Mouse (Mus musculus) spleen, postnatal 4 days (tissue): ENCODE measurements around the gene Dab2ip.

ENCODE experiments used
- DNase-seq, 2 experiments: peaks; one replicate each; pipeline ENCODE4 v3.0.0; 2022; ENCODE audit warnings: low spot score in 2 of 2

The Dab2ip gene

GRCm38 (mm10) chr2:35679812-35680672 is 122.0 kb downstream of the Dab2ip start:
- DNase-seq = peak; percentile 42 to 67

DNA sequence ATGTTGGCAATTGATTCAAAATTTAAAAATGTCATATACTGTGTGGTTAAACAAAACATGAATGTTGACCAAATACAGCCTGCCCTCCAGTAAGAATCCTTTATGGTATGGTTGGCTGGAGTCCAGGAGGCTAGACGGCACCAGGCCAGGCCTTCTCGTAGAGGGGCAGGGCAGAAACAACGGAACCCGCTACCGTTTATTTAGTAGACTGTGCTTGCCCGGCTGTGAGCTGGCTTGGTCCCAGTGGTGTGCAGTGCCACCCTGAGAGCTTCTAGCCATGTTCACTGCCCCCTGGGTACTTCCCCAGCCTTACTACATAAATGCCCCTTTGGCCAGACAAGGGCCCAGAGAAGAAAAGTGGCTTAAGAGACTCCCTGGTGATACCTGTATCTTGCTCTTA is 122.8 kb downstream of the Dab2ip start:
- no peak for DNase-seq

DNA sequence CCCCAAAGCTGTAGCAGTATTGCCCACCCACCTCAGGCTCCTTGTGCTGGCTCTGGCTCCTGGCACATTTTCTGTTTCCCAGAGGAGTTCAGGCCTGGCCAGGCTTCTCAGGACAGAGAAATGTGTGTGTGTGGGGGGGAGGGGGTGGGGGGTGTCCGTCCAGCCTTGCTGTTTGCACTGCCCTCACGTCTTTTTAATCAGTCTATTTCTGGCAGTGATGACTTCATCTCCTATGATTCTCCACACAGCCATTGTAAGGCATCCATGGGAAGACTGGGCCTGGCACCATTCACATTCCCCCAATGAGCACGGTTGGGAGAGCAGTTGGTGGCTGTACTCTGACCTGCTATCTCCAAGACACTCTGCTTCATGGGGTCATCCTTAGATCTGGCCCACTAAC is 125.9 kb downstream of the Dab2ip start:
- DNase-seq = no peak

- no peak for DNase-seq
Observed at GRCm38 (mm10) chr2:35684735-35685312, 126.8 kb downstream of the Dab2ip start.

DNA sequence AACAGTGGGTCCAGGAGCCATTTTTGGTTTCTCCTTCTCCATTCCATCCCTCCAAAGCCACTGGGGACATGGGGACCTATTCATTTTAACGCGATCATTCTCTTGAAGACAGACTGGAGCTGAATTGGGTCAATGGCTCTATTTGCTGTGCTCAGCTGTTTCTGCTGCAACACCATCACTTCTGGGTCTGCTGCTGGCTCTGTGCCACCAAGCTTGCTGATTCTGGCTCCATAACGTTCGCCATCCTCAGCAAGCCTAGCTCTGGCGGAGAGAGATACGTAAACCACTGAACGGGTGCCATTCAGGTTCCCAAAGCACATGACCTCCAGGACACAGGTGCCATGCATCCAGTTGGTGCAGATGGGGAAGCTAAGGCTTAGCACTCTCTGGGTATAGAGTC is 128.0 kb downstream of the Dab2ip start:
- no peak for DNase-seq

- no peak for DNase-seq
Observed at GRCm38 (mm10) chr2:35687557-35688070, 129.5 kb downstream of the Dab2ip start.

- no peak for DNase-seq
Observed at GRCm38 (mm10) chr2:35688121-35688520, 130.1 kb downstream of the Dab2ip start.

DNA sequence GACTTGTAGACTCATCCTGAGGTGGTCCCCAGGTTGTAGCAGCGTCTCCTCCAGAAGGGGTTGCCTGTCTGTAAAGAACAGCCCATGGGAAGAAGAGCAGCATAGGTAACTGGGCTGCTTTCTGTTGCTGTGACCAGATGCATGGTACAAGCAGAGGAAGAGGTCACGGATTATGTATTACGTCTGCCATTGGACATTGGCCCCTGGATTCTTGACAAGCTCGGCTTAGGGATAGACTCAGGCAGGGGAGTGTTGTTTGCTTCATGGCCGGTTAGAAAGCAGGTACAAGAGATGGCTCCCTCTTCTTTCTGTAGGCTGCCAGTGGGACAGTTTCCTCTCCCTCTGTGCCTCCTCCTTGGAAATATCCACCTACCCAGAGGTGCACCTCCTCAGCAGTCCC is 130.5 kb downstream of the Dab2ip start:
- DNase-seq = no peak

- DNase-seq = no peak
Observed at GRCm38 (mm10) chr2:35689881-35690280, 131.8 kb downstream of the Dab2ip start.

- peak in 1 of 2 experiments; percentile 24 for DNase-seq
Observed at GRCm38 (mm10) chr2:35691257-35692049, 133.4 kb downstream of the Dab2ip start.

DNA sequence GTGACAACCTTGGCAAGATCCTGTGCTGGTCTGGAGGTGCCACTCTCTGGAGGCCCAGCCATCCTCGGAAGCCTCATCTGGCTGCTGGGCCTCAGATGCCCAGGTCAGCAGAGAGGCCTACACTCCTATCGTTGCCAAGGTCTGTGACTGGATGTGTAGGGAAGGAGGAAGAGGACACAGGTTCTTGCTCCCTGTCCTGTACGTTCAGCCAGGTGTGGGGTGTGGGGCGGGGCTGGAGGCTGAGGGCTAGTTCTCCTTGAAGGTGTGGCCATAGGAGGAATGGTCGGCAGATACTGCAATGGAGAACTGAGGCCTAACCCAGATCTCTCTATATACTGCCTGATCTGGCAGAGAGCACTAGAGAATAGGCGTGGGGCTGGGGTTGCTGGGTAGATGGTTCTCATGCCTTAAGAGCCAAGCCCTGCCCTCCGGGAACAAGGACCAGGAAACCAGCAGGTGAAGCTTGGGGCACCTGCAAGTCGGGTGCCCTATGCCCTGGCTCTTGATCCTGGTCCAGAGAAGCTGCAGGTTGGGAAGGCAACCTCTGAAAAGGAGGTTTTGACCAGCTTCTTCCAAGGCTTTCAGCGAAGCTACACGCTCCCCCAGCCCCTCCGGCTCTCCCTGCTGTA is 134.3 kb downstream of the Dab2ip start:
- DNase-seq = no peak

- no peak for DNase-seq
Observed at GRCm38 (mm10) chr2:35693037-35693436, 135.0 kb downstream of the Dab2ip start.

DNA sequence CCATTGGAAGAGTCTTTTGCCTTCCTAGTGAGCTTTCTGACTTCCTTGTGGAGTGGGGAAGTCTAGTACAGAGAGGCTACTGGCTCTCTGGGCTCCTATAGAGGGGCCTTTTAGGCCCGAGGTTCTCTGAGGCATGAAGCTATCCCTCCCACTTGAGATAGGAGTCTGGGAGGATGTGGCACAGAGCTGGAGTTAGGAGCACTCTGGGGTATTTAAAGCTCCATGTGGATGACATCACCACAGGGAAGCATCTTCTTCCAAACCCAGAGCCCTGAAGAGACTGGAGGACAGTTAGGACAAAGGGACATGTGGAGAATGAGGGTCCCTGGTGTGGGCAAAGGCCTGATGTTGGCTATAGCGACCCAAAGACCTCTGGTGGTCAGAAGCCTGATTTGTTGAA is 136.0 kb downstream of the Dab2ip start:
- no peak for DNase-seq

DNA sequence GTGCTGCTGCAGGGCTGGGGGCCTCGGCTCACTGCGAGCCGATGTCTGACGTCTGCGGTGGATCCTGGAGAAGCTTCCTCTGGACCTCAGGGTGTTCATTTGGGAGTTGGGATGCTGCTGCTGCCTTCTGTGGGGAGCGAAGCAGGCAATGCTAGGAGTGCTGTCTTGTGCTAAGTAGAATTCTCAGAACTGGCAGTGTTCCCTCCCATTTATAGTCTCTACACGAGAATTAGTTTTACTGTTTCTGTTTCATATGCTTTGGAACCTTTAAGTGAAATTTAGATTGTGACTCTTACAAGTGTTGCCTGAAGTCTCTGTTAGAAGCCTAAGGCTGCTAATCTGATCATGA is 138.1 kb downstream of the Dab2ip start:
- no peak for DNase-seq

GRCm38 (mm10) chr2:35696542-35697391 is 138.7 kb downstream of the Dab2ip start:
- no peak for DNase-seq

- no peak for DNase-seq
Observed at GRCm38 (mm10) chr2:35697768-35698167, 139.7 kb downstream of the Dab2ip start.

DNA sequence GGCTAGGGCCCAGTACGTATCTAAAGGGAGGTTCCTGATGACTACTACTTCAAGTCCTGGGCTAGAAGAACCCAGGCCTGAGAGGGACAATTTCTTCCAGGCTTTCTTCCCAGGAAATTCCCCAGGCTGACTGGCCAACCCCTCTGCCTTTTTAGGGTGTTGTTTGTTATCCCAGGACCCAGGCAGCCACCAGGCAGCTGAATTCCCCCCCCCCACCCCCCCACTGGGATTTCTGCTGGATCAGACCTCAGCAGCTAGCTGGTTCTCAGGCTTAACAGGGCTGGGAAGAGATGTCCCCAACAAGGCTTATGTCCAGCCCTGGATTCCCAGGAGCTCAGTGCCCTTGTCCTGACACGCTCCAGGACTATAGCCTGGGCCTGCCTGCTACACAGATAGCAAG is 142.9 kb downstream of the Dab2ip start:
- DNase-seq = no peak

GRCm38 (mm10) chr2:35702001-35702400 is 143.9 kb downstream of the Dab2ip start:
- DNase-seq = no peak

DNA sequence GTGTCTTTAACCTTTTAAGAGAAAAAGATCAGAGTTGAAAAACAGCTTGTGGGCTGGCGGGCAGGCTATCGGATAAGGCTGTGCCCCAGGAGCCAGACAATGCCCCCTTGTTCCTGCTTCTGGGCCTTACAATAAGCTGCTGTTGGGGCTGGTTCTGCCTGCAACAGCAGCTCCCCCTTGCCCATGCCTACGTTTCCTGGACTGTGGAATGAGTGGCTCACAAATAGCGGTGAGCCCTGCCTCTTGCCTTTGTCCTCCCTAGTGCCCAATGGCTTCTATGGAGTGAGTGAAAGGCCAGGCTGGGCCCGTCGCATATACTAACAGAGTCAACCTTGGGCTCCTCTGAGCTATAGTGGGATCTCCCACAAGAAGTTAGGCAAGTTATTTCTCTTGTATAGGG is 144.5 kb downstream of the Dab2ip start:
- DNase-seq = no peak

GRCm38 (mm10) chr2:35703241-35703640 is 145.2 kb downstream of the Dab2ip start:
- no peak for DNase-seq

GRCm38 (mm10) chr2:35712611-35713010 is 154.5 kb downstream of the Dab2ip start:
- no peak for DNase-seq
